Mouse (Mus musculus): Measurements from ENCODE around the gene Pde6h.

Pde6h gene

DNA sequence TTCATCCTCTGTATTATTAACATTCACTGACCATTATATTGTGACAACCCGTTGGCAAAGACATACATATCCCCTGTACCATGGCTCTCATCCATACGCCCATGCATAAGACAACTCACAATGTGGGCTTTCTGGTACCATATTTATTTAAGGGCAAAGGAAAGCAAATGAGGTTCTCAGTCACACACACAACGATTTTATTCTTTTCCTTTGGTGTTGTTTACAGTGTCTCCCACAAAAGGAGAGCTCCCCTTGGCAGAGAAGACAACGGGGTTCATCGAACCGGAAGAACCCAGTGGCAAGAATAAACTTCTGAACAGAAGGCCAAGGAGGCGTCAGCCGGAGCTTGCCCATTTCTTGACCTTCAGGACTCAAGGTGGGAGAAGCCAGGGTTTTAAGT, at the start of gene Pde6h:
Gene Pde6h, plus strand, starts transcription at position 301 of the 400 bp plus-strand sequence.
- no peak for DNase-seq (ENCODE audit: inconsistent age in 2 of 2, low spot score in 1 of 2)

DNA sequence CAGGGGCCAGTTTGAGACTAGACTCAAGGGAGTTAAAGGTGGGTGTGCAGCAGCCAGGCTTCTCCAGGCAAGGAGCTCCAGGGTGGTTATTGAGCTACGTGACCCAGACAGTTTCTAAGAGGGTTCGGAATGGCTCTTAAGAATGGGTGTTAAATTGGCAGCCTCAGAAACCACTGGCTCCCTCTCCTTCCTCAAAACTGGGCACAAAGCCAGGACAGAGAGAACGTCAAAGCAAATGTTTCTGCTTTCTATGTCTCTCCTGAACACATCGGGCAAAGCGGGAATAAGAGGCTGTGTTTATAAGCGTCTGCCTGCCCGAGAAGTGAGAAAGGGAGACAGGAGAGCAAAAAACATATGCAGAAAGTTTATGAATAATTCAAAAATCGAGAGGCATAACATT, 49.0 kb upstream of the Pde6h start:
- DNase-seq (ENCODE audit: inconsistent age in 2 of 2, low spot score in 1 of 2) = peak in 1 of 2 experiments; percentile 54

DNA sequence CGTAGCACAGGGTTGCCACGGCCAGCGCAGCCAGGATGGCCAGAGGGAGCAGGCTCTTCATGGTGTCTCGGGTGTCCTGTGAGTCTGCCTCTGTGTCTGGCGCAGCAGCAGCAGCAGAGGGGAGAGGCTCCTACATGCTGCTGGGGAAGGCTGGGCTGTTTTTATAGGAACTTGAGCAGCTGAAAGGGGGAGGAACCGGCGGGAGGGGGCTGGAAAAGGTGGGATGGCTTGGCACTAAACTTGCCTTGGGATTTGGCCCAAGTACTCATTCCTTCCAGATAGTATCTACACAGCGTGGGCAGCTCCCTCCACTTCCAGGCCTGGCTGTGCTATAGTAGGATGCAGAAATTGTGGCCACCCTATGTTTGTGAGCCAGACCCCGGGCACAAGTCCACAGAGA, 48.0 kb upstream of the Pde6h start, which contains the start of gene Mgp:
Gene Mgp, minus strand, starts transcription at position 154 of the 400 bp plus-strand sequence.
- no peak for DNase-seq (ENCODE audit: inconsistent age in 2 of 2, low spot score in 1 of 2)

DNA sequence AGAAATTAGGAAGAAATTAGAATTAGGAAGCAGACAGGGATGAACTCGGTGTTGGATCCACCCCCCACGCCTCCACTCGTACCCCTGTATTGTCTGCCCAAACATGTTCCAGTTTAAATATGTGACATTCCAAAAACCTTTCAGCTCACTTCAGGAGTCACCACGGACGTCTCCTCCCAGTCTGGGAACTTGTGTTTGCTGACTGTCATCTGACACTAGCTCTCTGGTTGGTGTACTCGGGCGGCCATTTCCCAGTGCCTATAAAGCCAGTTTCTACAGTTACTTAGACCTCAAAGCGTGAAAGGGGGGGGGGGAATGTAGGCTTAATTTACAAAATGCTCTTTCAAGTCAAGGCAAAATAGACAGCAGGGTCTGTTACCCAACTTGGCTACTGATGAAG, 42.0 kb upstream of the Pde6h start:
- no peak for DNase-seq (ENCODE audit: inconsistent age in 2 of 2, low spot score in 1 of 2)

DNA sequence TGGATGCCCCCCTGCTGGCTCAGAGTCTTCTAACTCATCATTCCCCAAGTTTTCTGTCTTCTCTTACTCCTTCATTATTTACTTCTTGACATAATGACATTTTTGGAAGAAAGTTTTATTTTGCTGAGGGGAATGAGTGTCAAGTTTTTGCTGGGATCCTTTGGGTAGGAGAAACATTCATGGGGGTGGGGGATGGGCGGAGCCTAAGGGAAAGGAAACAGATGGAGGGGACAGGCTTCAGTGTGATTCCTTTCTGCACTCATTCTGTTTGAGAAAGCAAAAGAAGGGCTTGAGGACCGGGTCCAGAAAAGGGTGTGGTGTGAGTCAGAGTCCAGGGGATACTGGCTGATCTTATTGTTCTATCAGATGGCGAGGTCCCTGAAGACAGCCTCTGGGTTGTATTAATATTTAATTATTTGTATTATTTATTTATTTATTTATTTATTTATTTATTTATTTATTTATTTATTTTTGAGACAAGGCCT, 40.2 kb upstream of the Pde6h start:
- DNase-seq (ENCODE audit: inconsistent age in 2 of 2, low spot score in 1 of 2) = no peak

DNA sequence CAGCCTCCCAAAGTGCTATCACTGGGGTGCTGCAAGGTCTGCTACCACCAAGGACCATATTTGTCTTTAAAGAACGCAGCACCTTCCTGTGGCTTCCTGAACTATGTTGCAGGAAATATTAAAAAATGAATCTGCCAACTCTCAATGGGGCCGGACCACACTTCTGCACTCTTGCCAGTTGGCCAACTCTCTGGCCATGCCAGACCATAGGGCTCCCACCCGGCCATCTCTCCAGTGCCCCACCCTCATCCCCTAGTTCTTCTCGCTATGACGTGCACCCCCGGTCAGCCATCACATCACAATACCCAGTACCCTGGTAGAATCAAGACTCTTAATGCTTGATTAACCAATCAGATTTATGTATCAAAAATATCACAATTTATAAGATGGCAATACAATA, 39.7 kb upstream of the Pde6h start:
- DNase-seq (ENCODE audit: inconsistent age in 2 of 2, low spot score in 1 of 2) = no peak

DNA sequence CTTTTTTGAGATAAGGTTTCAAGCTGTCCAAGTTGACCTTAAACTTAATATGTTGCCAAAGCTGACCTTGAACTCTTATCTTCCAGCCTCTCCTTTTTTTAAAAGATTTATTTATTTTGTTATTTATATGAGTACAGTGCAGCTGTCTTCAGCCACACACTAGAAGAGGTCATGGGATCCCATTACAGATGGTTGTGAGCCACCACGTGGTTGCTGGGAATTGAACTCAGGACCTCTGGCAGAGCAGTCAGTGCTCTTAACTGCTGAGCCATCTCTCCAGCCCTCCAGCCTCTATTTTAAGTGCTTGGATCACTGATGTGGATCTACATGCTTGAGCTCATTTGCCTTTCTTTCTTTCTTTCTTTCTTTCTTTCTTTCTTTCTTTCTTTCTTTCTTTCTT, 38.9 kb upstream of the Pde6h start:
- DNase-seq (ENCODE audit: inconsistent age in 2 of 2, low spot score in 1 of 2) = peak in 1 of 2 experiments; percentile 36

DNA sequence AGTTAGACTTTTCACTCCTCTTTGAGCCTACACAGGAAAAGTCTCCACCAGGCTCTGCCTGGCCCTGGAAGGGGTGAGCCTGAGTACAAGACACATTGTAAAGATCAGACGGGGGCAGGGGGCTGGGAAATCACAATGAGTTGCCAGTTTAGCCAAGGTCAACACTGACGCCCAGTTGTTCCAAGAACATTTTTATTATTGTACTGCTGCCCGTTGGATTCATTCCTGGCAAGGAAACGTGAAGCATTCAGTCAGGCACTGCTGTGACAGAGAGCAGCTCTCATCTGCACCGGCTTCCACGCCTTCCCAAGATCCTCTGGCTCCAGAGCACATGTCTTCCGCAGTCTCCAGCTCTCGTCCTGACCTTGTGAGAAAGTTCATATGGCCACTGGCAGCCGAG, 35.8 kb upstream of the Pde6h start:
- peak; percentile 78 to 88 for DNase-seq (ENCODE audit: inconsistent age in 2 of 2, low spot score in 1 of 2)

DNA sequence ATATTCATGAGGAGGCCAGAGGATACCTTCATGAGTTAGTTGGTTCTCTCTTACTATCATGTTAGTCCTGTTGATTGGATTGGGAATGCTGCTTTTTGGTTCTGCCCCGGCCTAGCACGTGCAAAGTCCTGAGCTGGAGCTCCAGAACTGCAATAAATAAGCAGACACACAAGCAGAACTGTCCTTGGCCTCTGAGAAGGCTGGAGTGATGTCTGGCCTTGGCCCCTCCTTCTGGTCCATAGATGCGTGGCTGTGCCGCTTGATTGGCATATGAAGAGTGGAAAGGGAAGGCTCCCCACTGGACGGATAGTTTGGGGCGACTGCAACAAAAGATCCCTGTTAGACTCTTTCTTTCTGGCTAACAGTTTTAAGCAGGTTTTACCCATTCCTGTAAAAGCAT, 34.6 kb upstream of the Pde6h start:
- peak; percentile 47 to 73 for DNase-seq (ENCODE audit: inconsistent age in 2 of 2, low spot score in 1 of 2)

DNA sequence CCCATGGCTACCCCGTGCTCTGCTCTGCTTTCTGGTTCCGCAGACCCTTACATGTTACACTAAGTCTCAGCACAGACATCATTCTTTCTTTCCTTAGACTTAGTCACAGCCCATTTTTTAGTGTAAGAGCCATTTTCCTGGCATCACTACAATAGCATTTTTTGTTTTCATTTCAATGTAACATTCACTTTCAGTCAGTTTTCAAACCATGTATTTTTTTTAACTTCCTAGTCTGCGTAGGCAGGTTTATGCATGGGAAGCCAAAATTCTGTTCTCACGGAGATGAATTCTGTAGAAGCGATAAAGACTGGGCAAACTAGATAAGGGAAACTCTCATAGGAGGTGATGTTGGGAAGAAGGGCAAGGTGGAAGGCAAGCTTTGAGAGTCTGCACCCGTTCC, 34.1 kb upstream of the Pde6h start:
- no peak for DNase-seq (ENCODE audit: inconsistent age in 2 of 2, low spot score in 1 of 2)

DNA sequence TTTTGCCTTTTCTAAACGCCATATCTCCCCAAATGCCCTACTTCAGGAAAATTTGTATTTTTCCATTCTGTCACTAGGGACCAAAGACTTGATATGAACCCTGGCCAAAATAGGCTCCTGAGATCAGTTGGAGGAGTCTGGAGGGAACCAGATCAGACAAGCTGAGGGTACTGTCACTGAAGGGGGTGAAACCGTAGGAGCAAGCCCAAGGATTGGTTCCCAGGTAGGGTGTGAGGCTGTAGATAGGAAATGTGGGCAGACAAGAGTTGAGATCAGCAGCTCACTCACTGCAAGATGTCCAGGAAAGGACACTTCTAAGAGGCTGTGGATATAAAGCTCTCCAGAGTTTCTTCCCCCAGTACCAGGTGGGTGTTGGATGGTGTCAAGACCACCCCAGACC, 31.6 kb upstream of the Pde6h start:
- DNase-seq (ENCODE audit: inconsistent age in 2 of 2, low spot score in 1 of 2) = no peak

DNA sequence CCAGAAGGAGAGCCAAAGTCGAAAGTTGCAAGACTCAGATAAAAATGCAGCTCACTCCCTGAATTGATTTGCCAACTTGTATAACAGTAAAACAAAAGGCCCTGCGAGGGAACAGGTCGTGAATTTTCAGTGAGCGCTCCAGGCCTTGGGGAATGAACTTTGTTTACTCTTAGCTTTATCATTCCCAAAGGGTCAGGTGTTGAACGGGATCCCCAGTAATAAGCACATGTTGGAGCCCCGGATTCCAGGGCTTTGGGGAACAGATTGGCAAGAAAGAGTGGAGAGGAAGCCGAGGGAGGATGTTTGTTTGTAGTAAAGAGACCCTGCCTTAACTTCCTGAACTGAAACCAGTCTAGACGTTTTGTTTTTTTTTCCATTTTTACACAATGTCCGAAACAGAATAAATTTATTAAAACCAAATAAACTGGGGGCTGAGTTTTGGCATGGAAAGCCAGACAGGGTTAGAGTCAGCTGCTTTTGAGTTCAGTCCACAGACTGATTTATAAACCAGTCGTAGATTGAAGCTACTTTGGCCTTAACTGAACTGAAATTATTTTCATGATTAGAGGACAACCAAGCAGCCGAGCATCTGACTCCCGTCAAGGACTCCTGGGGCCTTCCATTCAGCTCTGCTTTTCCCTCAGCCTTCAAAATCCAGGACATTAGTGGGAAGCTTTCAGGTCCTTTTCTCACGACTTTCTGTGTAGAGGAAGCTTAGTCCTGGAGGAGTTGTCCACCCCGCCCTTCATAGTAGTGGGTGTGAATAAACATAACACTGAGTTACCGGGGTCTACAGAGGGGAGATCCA, 28.9 kb upstream of the Pde6h start:
- peak in 1 of 2 experiments; percentile 44 for DNase-seq (ENCODE audit: inconsistent age in 2 of 2, low spot score in 1 of 2)

DNA sequence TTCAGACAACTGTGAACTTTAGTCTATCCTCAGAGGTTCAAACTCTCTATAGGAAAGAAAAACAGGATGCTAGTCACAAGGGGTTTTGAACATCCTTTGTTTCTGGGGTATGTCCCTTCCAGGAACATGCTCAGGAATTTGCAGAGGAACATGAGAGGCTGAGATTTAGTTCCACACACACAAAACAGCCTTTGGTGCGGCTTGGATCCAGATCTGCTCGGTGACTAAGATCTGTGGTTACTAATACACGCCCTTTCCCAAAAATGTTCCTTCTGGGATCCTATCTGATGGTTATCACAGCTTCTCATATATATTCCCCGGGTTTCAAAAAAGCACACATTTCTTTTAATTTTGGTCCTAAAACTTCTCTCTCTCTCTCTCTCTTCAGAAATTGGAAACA, 25.8 kb upstream of the Pde6h start:
- no peak for DNase-seq (ENCODE audit: inconsistent age in 2 of 2, low spot score in 1 of 2)

DNA sequence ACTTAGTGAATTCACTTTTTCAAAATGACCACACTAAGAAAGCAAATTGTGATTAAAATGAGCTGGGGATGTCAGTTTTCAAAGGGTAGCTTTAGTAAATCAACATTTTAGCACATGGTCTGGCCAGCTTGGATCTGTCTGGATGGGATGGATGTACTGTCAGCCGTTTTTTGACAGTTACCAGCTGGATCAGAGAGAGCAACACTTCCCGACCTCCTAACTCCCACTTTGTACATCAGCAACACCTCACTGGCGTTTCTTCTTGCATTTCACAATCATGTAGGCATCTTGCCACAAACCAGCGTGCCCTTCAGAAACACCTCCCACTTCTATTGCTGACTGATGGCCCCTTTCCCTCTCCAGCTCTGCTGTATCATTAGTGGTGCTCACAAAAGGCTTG, 25.4 kb upstream of the Pde6h start:
- no peak for DNase-seq (ENCODE audit: inconsistent age in 2 of 2, low spot score in 1 of 2)

DNA sequence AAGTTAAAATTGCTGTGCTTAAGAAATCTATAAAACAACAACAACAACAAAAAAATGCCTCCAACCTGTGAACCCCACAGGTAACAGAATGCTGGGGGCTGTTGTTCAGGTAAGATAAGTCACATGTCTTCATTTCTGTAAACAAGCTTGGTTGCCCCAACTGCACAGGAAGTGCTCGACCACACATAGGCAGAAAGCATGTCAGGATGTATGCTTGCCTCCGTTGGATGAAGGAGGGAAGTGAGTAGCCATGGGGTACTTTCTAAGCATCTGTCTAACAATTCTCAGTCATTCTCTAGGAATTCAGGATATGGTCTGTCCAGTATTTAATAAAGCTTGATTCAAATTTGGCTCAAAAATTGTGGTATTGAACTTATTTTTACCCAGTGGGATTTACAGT, 24.7 kb upstream of the Pde6h start:
- DNase-seq (ENCODE audit: inconsistent age in 2 of 2, low spot score in 1 of 2) = no peak

DNA sequence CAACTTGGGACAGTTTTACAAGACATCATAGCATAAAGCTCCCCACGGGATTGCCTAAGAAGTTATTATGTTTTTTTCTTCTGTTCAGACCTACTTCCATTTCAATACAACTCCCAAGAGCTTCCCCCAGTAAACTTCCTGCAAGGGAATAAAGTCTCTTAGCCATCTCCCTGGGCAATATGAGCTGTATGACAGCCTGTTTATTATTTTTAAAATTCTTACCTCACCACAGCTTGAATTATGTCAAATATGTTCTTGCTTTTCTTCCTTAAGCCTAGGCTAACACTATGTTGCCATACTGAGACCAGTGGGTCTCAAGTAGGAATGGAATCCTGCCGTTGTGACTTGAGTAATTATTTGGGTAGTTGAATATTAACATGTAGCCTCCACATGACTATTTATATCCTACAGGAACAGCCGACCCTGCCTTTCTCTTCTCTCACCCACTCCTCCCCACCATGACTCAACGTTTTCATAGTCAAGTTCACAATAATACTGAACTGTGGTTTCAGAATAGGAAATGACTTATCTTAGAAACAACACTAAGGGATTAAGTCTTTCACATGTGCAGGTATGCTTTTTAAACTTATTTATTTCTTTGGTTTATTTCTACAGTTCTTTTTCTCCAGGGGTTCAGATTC, 23.1 kb upstream of the Pde6h start:
- DNase-seq (ENCODE audit: inconsistent age in 2 of 2, low spot score in 1 of 2) = no peak

DNA sequence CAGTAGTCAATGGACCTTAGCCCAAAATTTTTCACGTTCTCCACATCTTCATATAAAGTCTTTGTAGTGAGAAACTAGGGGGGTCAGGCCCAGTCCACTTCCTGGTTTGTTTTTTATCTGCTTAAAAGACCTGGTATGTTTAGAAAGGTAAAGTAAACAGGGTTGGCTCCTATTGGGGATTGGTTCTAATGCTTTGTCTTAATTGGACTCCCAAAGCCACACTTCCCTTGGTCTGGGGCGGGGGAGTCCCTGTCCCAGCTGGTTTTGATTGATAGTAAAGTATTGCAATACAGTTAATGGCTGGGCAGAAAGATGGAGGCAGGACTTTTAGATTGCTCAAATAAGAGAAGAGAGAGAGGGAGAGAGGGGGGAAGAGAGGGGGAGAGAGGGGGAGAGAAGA, 22.6 kb upstream of the Pde6h start:
- no peak for DNase-seq (ENCODE audit: inconsistent age in 2 of 2, low spot score in 1 of 2)

DNA sequence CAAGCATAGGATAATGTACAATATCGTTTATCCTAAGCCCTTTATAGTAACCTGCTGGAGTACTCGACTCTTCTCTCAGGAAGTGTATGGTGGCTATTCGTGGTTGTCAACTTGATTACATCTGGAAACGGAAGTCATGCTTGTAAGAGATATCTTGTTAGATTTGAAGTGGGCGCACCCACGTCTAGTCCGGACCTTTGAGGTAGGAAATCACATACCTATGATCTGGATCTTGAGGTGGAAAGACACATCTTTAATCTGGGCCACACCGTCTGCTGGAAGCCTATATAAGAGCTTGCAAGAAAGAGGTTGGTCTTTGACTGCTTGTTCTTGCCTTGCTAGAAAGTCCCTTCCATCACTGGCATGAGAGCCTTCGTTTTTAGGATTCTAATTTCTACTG, 21.1 kb upstream of the Pde6h start:
- no peak for DNase-seq (ENCODE audit: inconsistent age in 2 of 2, low spot score in 1 of 2)

DNA sequence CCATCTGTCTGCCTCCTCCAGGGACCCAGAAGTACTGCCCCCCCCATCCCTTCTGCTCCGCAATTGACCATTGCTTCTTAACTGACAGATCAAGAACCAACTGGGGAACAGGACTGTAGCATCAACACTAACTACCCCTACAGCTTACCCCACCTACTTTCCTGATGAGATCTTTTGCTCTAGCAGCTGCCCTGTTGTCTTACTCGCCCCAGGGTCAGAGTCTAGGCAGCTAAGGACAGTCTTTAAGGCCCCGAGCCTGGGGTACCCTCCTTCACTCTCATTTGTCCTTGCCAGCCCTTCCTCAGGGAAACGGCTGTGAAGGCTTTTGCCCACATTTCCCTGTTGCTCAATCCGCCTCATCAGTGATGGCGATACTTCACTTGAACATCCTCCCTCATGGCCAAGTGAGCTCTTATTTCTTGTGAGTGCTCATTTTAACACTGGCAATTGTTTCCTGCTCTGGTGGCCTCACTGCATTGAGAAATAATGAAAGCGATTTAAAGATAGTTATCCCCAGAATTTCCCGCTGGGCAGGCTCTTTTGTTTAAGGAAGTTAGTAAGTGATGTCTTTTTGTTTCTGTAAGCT, 19.7 kb upstream of the Pde6h start:
- no peak for DNase-seq (ENCODE audit: inconsistent age in 2 of 2, low spot score in 1 of 2)

DNA sequence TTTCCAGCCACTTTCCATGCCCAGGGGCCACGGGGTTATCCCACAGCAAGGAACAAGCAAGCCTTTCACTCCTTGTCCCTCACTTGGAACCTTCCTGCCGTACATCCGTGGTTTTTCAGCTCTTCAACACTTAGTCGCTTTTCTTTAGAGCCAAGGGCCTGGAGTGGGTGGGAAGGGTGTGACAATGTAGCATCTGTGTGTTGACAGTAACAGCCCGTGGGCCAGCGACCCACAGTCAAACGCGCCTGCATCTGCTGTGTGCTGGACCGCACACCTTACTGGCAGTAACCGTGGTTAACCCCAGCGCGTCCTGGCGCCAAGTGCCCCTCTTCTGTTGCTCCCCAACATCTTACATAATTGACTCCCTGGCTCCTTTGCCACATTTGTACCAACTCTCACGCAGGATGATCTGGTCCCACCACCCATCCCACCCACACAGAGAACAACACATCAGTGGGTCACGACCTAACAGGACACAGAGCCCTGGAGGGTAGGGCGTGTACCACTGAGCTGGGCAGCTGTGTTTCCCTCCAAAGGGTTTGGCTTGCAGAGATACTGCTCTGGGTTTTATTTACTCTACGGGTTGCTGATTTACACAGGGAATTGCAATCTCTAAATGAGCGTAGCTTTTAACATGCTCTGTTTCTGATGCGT, 17.2 kb upstream of the Pde6h start:
- DNase-seq (ENCODE audit: inconsistent age in 2 of 2, low spot score in 1 of 2) = no peak

DNA sequence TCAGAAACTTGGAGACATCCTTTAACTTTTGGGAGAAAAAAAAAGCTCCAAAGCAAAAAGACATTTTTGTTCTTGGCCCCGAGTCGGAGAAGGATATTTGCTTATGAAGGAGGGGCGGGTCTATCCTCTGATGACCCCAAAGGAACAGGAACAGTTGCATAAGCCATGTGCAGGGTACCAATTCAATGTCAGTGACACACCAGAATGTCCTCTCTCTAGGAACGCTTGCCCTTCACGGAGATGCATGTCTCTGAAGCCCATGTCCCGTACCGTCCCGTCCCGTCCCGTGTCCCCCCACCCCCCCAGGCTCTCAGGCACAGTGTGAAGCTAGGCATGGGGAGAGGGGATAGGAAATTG, 16.7 kb upstream of the Pde6h start:
- no peak for DNase-seq (ENCODE audit: inconsistent age in 2 of 2, low spot score in 1 of 2)
